Comparison of ENCODE assay signal across 29 mouse cellular contexts in genomic region chr11:93509527-93510235, GRCm38 (mm10).
DNase-seq lines count a peak whose midpoint lies in the region; ATAC-seq and TF ChIP-seq lines count a peak whose summit lies in the region.
"Had no signal": no experiment of that assay in that cellular context is flagged by ENCODE, and none has a peak within 500 bp of the region (broad histone marks: within the 10 kb centered on the region; RNA-seq: fewer than 3 reads in every experiment).

No protein-coding gene starts in this region.

- peak; percentile 48; the same call in 1 of the 2 replicates for ATAC-seq in hindbrain, embryonic 15.5 days (ENCODE audit: low FRiP score, low read depth)
- no peak for ATAC-seq in hindbrain, embryonic 13.5 days (ENCODE audit: low FRiP score)
- ATAC-seq: forebrain, postnatal 0 days; Patski had no signal

- no peaks in the 10 kb centered on the region for H3K79me2 ChIP-seq in liver, adult 2 months (ENCODE audit: control insufficient read depth, insufficient read depth, low read length)

- DNase-seq in cerebellum, postnatal 10 days = peak; percentile 57 to 63
- no peak for DNase-seq in cerebellum, adult 11-12 months
- peak; percentile 18 for DNase-seq in liver, adult 2 months (ENCODE audit: extremely low read depth, low read depth, low spot score)
- DNase-seq in liver = no peak
- peak; percentile 56 for DNase-seq in fibroblast of lung, adult 2 months (ENCODE audit: low read depth)
- no peak for DNase-seq in yolk sac, embryonic 10.5 days (ENCODE audit: low spot score)
- DNase-seq: adrenal gland, postnatal 10 days; cerebellum, adult 9-11 months; forebrain, postnatal 0 days; gastrocnemius, postnatal 10 days; heart, postnatal 14 days; kidney, adult 8-10 months; kidney, postnatal 4 days; lung, embryonic 14.5 days; lung, postnatal 14 days; thymus, postnatal 4 days had no signal

- TF ChIP-seq CTCF in liver, adult 2 months (IDR thresholded peaks at IDR 0.05; ENCODE audit: low read depth, low read length) = no peak

- H3K9me3 ChIP-seq in hindbrain, embryonic 15.5 days = no peaks in the 10 kb centered on the region
- no peaks in the 10 kb centered on the region for H3K9me3 ChIP-seq in hindbrain, embryonic 13.5 days
- H3K9me3 ChIP-seq: embryonic facial prominence, embryonic 13.5 days; forebrain, embryonic 12.5 days; hindbrain, embryonic 12.5 days; limb, embryonic 10.5 days; limb, embryonic 15.5 days; liver, embryonic 15.5 days had no signal

- no peaks in the 10 kb centered on the region for H3K27me3 ChIP-seq in hindbrain, embryonic 15.5 days
- no peaks in the 10 kb centered on the region for H3K27me3 ChIP-seq in hindbrain, embryonic 13.5 days
- no peaks in the 10 kb centered on the region for H3K27me3 ChIP-seq in liver, adult 2 months (ENCODE audit: control insufficient read depth, insufficient read depth, low read length)
- H3K27me3 ChIP-seq: embryonic facial prominence, embryonic 13.5 days; forebrain, embryonic 12.5 days; hindbrain, embryonic 12.5 days; limb, embryonic 15.5 days; liver, embryonic 15.5 days; Patski had no signal

- H3K4me1 ChIP-seq in hindbrain, embryonic 15.5 days (replicated peaks) = no peaks in the 10 kb centered on the region
- H3K4me1 ChIP-seq in hindbrain, embryonic 13.5 days (replicated peaks) = no peaks in the 10 kb centered on the region
- H3K4me1 ChIP-seq in liver, adult 2 months (ENCODE audit: control insufficient read depth, insufficient read depth, low read length) = no peaks in the 10 kb centered on the region
- H3K4me1 ChIP-seq: embryonic facial prominence, embryonic 13.5 days; forebrain, embryonic 12.5 days; hindbrain, embryonic 12.5 days; limb, embryonic 15.5 days; liver, embryonic 15.5 days had no signal

- H3K4me3 ChIP-seq in hindbrain, embryonic 15.5 days = no peak overlapping the region
- no peak overlapping the region for H3K4me3 ChIP-seq in hindbrain, embryonic 13.5 days
- no peak overlapping the region for H3K4me3 ChIP-seq in liver, adult 2 months (ENCODE audit: insufficient read depth, low read depth, low read length)
- H3K4me3 ChIP-seq: embryonic facial prominence, embryonic 13.5 days; erythroblast, embryonic 14.5 days; forebrain, embryonic 12.5 days; hindbrain, embryonic 12.5 days; limb, embryonic 10.5 days; limb, embryonic 15.5 days; liver, embryonic 15.5 days had no signal

- no peak for TF ChIP-seq POLR2A in liver, adult 2 months (IDR thresholded peaks at IDR 0.05; ENCODE audit: extremely low read depth, insufficient read depth, low read length)

- H3K27ac ChIP-seq in hindbrain, embryonic 15.5 days (replicated peaks) = peak overlapping the region; percentile 45; the same call in 1 of the 2 replicates
- no peak overlapping the region for H3K27ac ChIP-seq in hindbrain, embryonic 13.5 days
- no peak overlapping the region for H3K27ac ChIP-seq in liver, adult 2 months (replicated peaks; ENCODE audit: insufficient read depth, low read depth, low read length)
- H3K27ac ChIP-seq: embryonic facial prominence, embryonic 13.5 days; forebrain, embryonic 12.5 days; hindbrain, embryonic 12.5 days; kidney, postnatal 0 days; limb, embryonic 10.5 days; limb, embryonic 15.5 days; liver, embryonic 15.5 days had no signal

- H3K36me3 ChIP-seq in hindbrain, embryonic 15.5 days = no peaks in the 10 kb centered on the region
- H3K36me3 ChIP-seq in hindbrain, embryonic 13.5 days = no peaks in the 10 kb centered on the region
- no peaks in the 10 kb centered on the region for H3K36me3 ChIP-seq in liver, adult 2 months (ENCODE audit: control insufficient read depth, insufficient read depth, low read length)
- H3K36me3 ChIP-seq: embryonic facial prominence, embryonic 13.5 days; forebrain, embryonic 12.5 days; G1E; hindbrain, embryonic 12.5 days; limb, embryonic 10.5 days; limb, embryonic 15.5 days; liver, embryonic 15.5 days had no signal

- H3K4me2 ChIP-seq in hindbrain, embryonic 15.5 days = no peak overlapping the region
- no peak overlapping the region for H3K4me2 ChIP-seq in hindbrain, embryonic 13.5 days
- H3K4me2 ChIP-seq: embryonic facial prominence, embryonic 13.5 days; forebrain, embryonic 12.5 days; hindbrain, embryonic 12.5 days; limb, embryonic 15.5 days; liver, embryonic 15.5 days; lung, embryonic 14.5 days; midbrain, embryonic 11.5 days had no signal

- WGBS in hindbrain, embryonic 15.5 days = 63% methylated on average over 11 of the region's 11 CpGs
- 75% methylated on average over 11 of the region's 11 CpGs for WGBS in hindbrain, embryonic 13.5 days
- 67% methylated on average over 11 of the region's 11 CpGs for WGBS in liver, adult 2 months

- H3K9ac ChIP-seq in hindbrain, embryonic 15.5 days = no peak overlapping the region
- H3K9ac ChIP-seq in hindbrain, embryonic 13.5 days = no peak overlapping the region
- no peak overlapping the region for H3K9ac ChIP-seq in liver, adult 2 months (ENCODE audit: low read depth, low read length)
- H3K9ac ChIP-seq: embryonic facial prominence, embryonic 13.5 days; forebrain, embryonic 12.5 days; forebrain, postnatal 0 days; hindbrain, embryonic 12.5 days; limb, embryonic 15.5 days; liver, embryonic 15.5 days; lung, embryonic 14.5 days had no signal

Comparison
In these comparisons a context has a peak if more than half of its experiments do, and no peak if none do; other contexts are left out.
1. DNase-seq: peak in cerebellum, postnatal 10 days (2 of 2), liver, adult 2 months (single experiment) and fibroblast of lung, adult 2 months (single experiment); none in cerebellum, adult 11-12 months (single experiment), liver (single experiment) and yolk sac, embryonic 10.5 days (single experiment).